Comparison of ENCODE assay signal across 9 mouse cellular contexts in genomic region chr17:50993294-50993993, GRCm38 (mm10).
DNase-seq lines count a peak whose midpoint lies in the region; ATAC-seq lines count a peak whose summit lies in the region.
"Had no signal": no experiment of that assay in that cellular context is flagged by ENCODE, and none has a peak within 500 bp of the region (broad histone marks: within the 10 kb centered on the region; RNA-seq: fewer than 3 reads in every experiment).

No protein-coding gene starts in this region.

- peak; percentile 4 for DNase-seq in CD4-positive, CD25-positive, alpha-beta regulatory T cell, adult 2 months (ENCODE audit: low read depth, low spot score)
- peak; percentile 6 for DNase-seq in thymus, postnatal 25 days
- no peak for DNase-seq in thymus, postnatal 10 days (ENCODE audit: low spot score in 2 of 2)
- DNase-seq in lung, postnatal 36 days = peak; percentile 72
- no peak for DNase-seq in embryo, embryonic 11 days
- no peak for DNase-seq in thymus, postnatal 14 days
- no peak for DNase-seq in cerebellum, postnatal 4 days (ENCODE audit: low spot score in 2 of 2)
- DNase-seq: cerebellum, postnatal 25 days had no signal

- no peak for ATAC-seq in CD4-positive, CD25-positive, alpha-beta regulatory T cell, adult 4 months

Comparison
In these comparisons a context has a peak if more than half of its experiments do, and no peak if none do; other contexts are left out.
1. DNase-seq: peak in CD4-positive, CD25-positive, alpha-beta regulatory T cell, adult 2 months (single experiment), thymus, postnatal 25 days (single experiment) and lung, postnatal 36 days (single experiment); none in thymus, postnatal 10 days (0 of 2), embryo, embryonic 11 days (single experiment), thymus, postnatal 14 days (single experiment) and cerebellum, postnatal 4 days (0 of 2).